ENCODE assay signal across 8 mouse cellular contexts in genomic region chr9:69290881-69291450, GRCm38 (mm10).
DNase-seq lines count a peak whose midpoint lies in the region; ATAC-seq and TF ChIP-seq lines count a peak whose summit lies in the region.

No protein-coding gene starts in this region.

- DNase-seq in ovary, postnatal 36 days (ENCODE audit: low spot score): peak; percentile 39
- DNase-seq in ovary, postnatal 10 days (ENCODE audit: low spot score): no peak
- DNase-seq in cerebellum, postnatal 25 days: peak; percentile 72 to 77
- DNase-seq in lung, postnatal 4 days: peak; percentile 36 to 42
- DNase-seq in spleen, postnatal 36 days (ENCODE audit: low spot score in 2 of 2): no peak

- H3K9me3 ChIP-seq in heart, embryonic 12.5 days (replicated peaks): no peaks in the 10 kb centered on the region
- no peaks in the 10 kb centered on the region for H3K9me3 ChIP-seq in kidney, embryonic 16.5 days (ENCODE audit: low read length)

- H3K9ac ChIP-seq in heart, embryonic 12.5 days: peak overlapping the region; percentile 84
- peak overlapping the region; percentile 72 for H3K9ac ChIP-seq in kidney, embryonic 16.5 days (replicated peaks; ENCODE audit: low read length)

- 2% methylated on average over 29 of the region's 29 CpGs for WGBS in heart, embryonic 12.5 days
- 1% methylated on average over 29 of the region's 29 CpGs for WGBS in kidney, embryonic 16.5 days
- 4% methylated on average over 29 of the region's 29 CpGs for WGBS in small intestine, adult 2 months

- no peak for TF ChIP-seq POLR2A in small intestine, adult 2 months (IDR thresholded peaks at IDR 0.05; ENCODE audit: low read depth, low read length)

- peak overlapping the region; percentile 96 for H3K4me2 ChIP-seq in heart, embryonic 12.5 days
- H3K4me2 ChIP-seq in kidney, embryonic 16.5 days (replicated peaks; ENCODE audit: low read depth, low read length): peak overlapping the region; percentile 97

- H3K27me3 ChIP-seq in heart, embryonic 12.5 days (replicated peaks): peaks cover 13% of the 10 kb centered on the region
- H3K27me3 ChIP-seq in kidney, embryonic 16.5 days (ENCODE audit: insufficient read depth, low read length): peaks cover 8% of the 10 kb centered on the region; the same call in 1 of the 2 replicates
- peaks cover 12% of the 10 kb centered on the region; the same call in 1 of the 2 replicates for H3K27me3 ChIP-seq in small intestine, adult 2 months (ENCODE audit: control insufficient read depth, insufficient read depth, low read length)

- peak overlapping the region; percentile 81 for H3K4me3 ChIP-seq in heart, embryonic 12.5 days
- peak overlapping the region; percentile 80 for H3K4me3 ChIP-seq in kidney, embryonic 16.5 days (ENCODE audit: low read length)
- H3K4me3 ChIP-seq in small intestine, adult 2 months (ENCODE audit: low read depth, low read length): peak overlapping the region; percentile 64

- ATAC-seq in heart, embryonic 12.5 days (ENCODE audit: insufficient number of reproducible peaks, low FRiP score): no peak
- ATAC-seq in kidney, embryonic 16.5 days (ENCODE audit: low FRiP score, low TSS enrichment): no peak

- peaks cover 17% of the 10 kb centered on the region for H3K4me1 ChIP-seq in heart, embryonic 12.5 days (replicated peaks)
- peaks cover 18% of the 10 kb centered on the region for H3K4me1 ChIP-seq in kidney, embryonic 16.5 days (ENCODE audit: insufficient read depth, low read length)
- no peaks in the 10 kb centered on the region; the same call in 1 of the 2 replicates for H3K4me1 ChIP-seq in small intestine, adult 2 months (ENCODE audit: control insufficient read depth, insufficient read depth, insufficient read length, low read length)

- TF ChIP-seq CTCF in small intestine, adult 2 months (IDR thresholded peaks at IDR 0.05; ENCODE audit: extremely low read depth, insufficient read length, insufficient replicate concordance, low read depth, low read length): no peak

- no peak overlapping the region for H3K27ac ChIP-seq in heart, embryonic 12.5 days (ENCODE audit: poor library complexity, severe bottlenecking)
- H3K27ac ChIP-seq in kidney, embryonic 16.5 days (ENCODE audit: low read length): no peak overlapping the region
- H3K27ac ChIP-seq in small intestine, adult 2 months (ENCODE audit: insufficient read depth, low read depth, low read length): no peak overlapping the region

- no peaks in the 10 kb centered on the region for H3K36me3 ChIP-seq in heart, embryonic 12.5 days
- no peaks in the 10 kb centered on the region for H3K36me3 ChIP-seq in kidney, embryonic 16.5 days (ENCODE audit: insufficient read depth, low read length)
- no peaks in the 10 kb centered on the region for H3K36me3 ChIP-seq in small intestine, adult 2 months (ENCODE audit: control insufficient read depth, insufficient read depth, low read length)

Comparison
In these comparisons a context has a peak if more than half of its experiments do, and no peak if none do; other contexts are left out.
1. DNase-seq: peak in ovary, postnatal 36 days (single experiment), cerebellum, postnatal 25 days (2 of 2) and lung, postnatal 4 days (2 of 2); none in ovary, postnatal 10 days (single experiment) and spleen, postnatal 36 days (0 of 2).
2. Peak in every context shown above with its lines, with median percentiles within 50 percentile points of each other: H3K4me3 ChIP-seq.